Mouse (Mus musculus): ENCODE data around the gene Tbc1d7. TPM values are rescaled to one million over a fixed set of nuclear protein-coding genes. Genes with fewer than 3 reads are reported as not detected.

The Tbc1d7 gene
- polyA plus RNA-seq, 1 experiment from 2014 or later: 10.5 TPM

GRCm38 (mm10) chr13:43203234-43203633 is 31.9 kb upstream of the Tbc1d7 start:
- 98% methylated on average over 5 of the region's 7 CpGs for WGBS (ENCODE audit: missing documents)
- Histone ChIP-seq H3K79me2 (ENCODE audit: inconsistent target) (no peaks in the 10 kb centered on the region), H3K27ac (no peak overlapping the region), H3K4me3 (ENCODE audit: inconsistent target) (no peak overlapping the region), H3K36me3 (ENCODE audit: inconsistent target) (no peaks in the 10 kb centered on the region)

DNA sequence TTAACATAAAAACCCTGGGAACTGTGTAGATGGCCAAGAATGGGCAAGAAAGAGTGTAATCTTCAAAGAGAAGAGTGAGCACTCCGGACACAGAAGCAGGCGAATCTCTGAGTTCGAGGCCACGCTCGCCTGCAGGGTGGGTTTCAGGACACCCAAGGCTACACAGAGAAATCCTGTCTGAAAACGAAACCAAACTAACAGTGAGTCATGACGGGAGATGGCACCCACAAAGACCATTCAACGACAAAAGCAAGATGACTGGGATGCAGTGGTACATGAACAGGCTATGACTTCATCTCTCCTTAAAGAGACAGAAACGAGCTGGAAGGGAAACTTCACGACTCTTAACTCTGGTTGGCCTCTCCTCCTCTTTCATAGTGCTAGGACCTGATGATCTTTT is 31.1 kb upstream of the Tbc1d7 start:
- Histone ChIP-seq H3K36me3 (ENCODE audit: inconsistent target) (no peaks in the 10 kb centered on the region), H3K79me2 (ENCODE audit: inconsistent target) (no peaks in the 10 kb centered on the region), H3K4me3 (ENCODE audit: inconsistent target) (no peak overlapping the region), H3K27ac (no peak overlapping the region)
- 56% methylated on average over 10 of the region's 10 CpGs for WGBS (ENCODE audit: missing documents)

GRCm38 (mm10) chr13:43201033-43201432 is 29.7 kb upstream of the Tbc1d7 start:
- Histone ChIP-seq H3K4me3 (ENCODE audit: inconsistent target) (no peak overlapping the region), H3K36me3 (ENCODE audit: inconsistent target) (no peaks in the 10 kb centered on the region), H3K79me2 (ENCODE audit: inconsistent target) (no peaks in the 10 kb centered on the region), H3K27ac (no peak overlapping the region)
- WGBS (ENCODE audit: missing documents): 73% methylated on average over 22 of the region's 22 CpGs

GRCm38 (mm10) chr13:43200473-43200872 is 29.2 kb upstream of the Tbc1d7 start:
- Histone ChIP-seq H3K27ac (no peak overlapping the region), H3K4me3 (ENCODE audit: inconsistent target) (no peak overlapping the region), H3K36me3 (ENCODE audit: inconsistent target) (no peaks in the 10 kb centered on the region), H3K79me2 (ENCODE audit: inconsistent target) (no peaks in the 10 kb centered on the region)
- WGBS (ENCODE audit: missing documents): 96% methylated on average over 20 of the region's 22 CpGs

DNA sequence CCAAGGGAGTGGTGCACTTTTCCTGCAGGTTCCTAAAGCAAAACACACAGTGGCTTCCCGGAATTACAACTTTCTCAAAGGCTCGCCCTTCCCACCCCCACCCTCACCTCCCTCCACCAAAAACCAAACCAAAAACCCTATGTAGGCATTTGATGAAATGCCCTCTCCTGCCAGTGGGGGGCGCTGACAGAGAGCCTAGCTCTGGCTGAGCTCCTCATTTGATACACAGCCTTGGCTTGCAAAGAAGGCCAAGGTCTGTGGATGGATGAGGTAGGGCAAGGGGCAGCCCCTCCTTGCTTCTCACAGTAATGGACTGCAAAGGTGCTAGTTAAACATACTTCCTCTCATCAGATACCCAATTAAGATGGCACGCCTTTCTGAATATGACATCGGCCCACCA is 28.4 kb upstream of the Tbc1d7 start:
- no peaks in the 10 kb centered on the region for H3K36me3 ChIP-seq (ENCODE audit: inconsistent target)
- no peak overlapping the region for H3K27ac ChIP-seq
- no peak overlapping the region for H3K4me3 ChIP-seq (ENCODE audit: inconsistent target)
- 70% methylated on average over 4 of the region's 5 CpGs for WGBS (ENCODE audit: missing documents)
- no peaks in the 10 kb centered on the region for H3K79me2 ChIP-seq (ENCODE audit: inconsistent target)

- Histone ChIP-seq H3K4me3 (ENCODE audit: inconsistent target) (no peak overlapping the region), H3K27ac (no peak overlapping the region), H3K79me2 (ENCODE audit: inconsistent target) (no peaks in the 10 kb centered on the region), H3K36me3 (ENCODE audit: inconsistent target) (no peaks in the 10 kb centered on the region)
- 50% methylated on average over 7 of the region's 7 CpGs for WGBS (ENCODE audit: missing documents)
Observed at GRCm38 (mm10) chr13:43199282-43199681, 28.0 kb upstream of the Tbc1d7 start.

DNA sequence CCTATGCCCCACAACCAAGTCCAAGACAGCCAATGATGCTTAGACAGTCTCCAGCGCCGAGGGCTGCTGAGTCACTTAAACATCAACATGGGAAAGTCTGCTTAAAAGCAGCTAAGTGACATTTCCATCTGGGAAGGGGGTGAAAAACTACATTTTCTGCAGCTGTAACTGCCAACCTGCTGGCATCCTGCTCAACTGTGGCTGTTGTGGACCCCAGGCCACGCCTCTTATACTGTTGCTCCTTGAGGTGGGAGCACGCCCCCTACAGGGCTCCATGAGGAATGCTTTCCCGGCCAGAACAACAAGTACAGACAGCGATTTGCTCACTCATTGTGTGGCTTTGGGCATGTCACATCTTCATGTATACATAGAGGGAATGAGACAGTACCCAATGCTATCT is 25.9 kb upstream of the Tbc1d7 start:
- H3K27ac ChIP-seq: no peak overlapping the region
- no peaks in the 10 kb centered on the region for H3K36me3 ChIP-seq (ENCODE audit: inconsistent target)
- H3K4me3 ChIP-seq (ENCODE audit: inconsistent target): no peak overlapping the region
- 82% methylated on average over 6 of the region's 6 CpGs for WGBS (ENCODE audit: missing documents)
- H3K79me2 ChIP-seq (ENCODE audit: inconsistent target): no peaks in the 10 kb centered on the region

DNA sequence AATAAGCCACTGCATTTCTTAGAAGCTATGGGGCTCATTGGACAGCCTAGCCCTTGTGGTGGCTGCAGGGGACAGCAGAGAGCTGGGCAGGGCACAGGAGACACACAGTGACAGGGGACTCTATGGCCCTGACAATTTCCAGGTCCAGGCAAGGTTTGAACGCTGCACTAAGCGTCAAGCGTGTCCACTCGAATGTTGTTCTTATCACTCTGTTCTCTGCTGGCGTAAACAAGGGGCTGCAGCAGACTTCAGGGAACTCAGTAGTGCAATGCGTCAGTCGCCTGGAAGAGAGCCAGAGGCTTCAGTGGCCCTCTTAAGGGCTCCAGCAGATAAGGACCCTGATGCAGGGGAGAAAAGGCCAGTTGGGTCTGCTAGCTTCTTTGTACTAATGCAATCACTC is 24.7 kb upstream of the Tbc1d7 start:
- Histone ChIP-seq H3K36me3 (ENCODE audit: inconsistent target) (no peaks in the 10 kb centered on the region), H3K79me2 (ENCODE audit: inconsistent target) (no peaks in the 10 kb centered on the region), H3K4me3 (ENCODE audit: inconsistent target) (no peak overlapping the region), H3K27ac (no peak overlapping the region)
- 64% methylated on average over 7 of the region's 7 CpGs for WGBS (ENCODE audit: missing documents)

- Histone ChIP-seq H3K79me2 (ENCODE audit: inconsistent target) (no peaks in the 10 kb centered on the region), H3K4me3 (ENCODE audit: inconsistent target) (no peak overlapping the region), H3K27ac (no peak overlapping the region), H3K36me3 (ENCODE audit: inconsistent target) (no peaks in the 10 kb centered on the region)
- 88% methylated on average over 8 of the region's 8 CpGs for WGBS (ENCODE audit: missing documents)
Observed at GRCm38 (mm10) chr13:43193932-43194331, 22.6 kb upstream of the Tbc1d7 start.

- H3K36me3 ChIP-seq (ENCODE audit: inconsistent target): no peaks in the 10 kb centered on the region
- H3K27ac ChIP-seq: no peak overlapping the region
- 21% methylated on average over 7 of the region's 7 CpGs for WGBS (ENCODE audit: missing documents)
- H3K79me2 ChIP-seq (ENCODE audit: inconsistent target): no peaks in the 10 kb centered on the region
- H3K4me3 ChIP-seq (ENCODE audit: inconsistent target): no peak overlapping the region
Observed at GRCm38 (mm10) chr13:43193266-43193665, 22.0 kb upstream of the Tbc1d7 start.

GRCm38 (mm10) chr13:43191741-43192192 is 20.5 kb upstream of the Tbc1d7 start:
- Histone ChIP-seq H3K79me2 (ENCODE audit: inconsistent target) (no peaks in the 10 kb centered on the region), H3K36me3 (ENCODE audit: inconsistent target) (no peaks in the 10 kb centered on the region), H3K4me3 (ENCODE audit: inconsistent target) (no peak overlapping the region), H3K27ac (no peak overlapping the region)
- 5% methylated on average over 14 of the region's 14 CpGs for WGBS (ENCODE audit: missing documents)

DNA sequence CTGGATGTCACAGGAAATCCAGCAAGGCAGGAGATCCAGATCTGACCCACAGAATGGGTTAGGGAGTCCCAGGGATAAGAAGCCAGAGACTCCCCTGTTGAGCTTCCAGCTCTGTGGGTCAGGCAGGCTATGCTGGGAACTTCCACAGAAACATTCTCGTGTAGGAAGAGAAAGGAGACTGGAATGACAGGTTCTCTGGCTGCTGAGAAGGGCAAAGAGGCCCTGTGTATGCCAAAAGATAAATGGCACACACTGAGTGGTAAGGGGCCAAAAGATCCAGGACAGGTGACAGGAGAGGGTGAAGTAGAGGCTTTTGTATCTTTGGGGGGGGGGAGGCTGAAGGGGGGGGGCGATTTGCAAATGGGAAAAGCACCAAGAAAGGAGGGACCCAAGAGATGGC is 20.0 kb upstream of the Tbc1d7 start:
- H3K27ac ChIP-seq: no peak overlapping the region
- WGBS (ENCODE audit: missing documents): 25% methylated on average over 2 of the region's 2 CpGs
- H3K4me3 ChIP-seq (ENCODE audit: inconsistent target): no peak overlapping the region
- H3K36me3 ChIP-seq (ENCODE audit: inconsistent target): no peaks in the 10 kb centered on the region
- H3K79me2 ChIP-seq (ENCODE audit: inconsistent target): no peaks in the 10 kb centered on the region

GRCm38 (mm10) chr13:43187736-43188135 is 16.4 kb upstream of the Tbc1d7 start:
- no peaks in the 10 kb centered on the region for H3K79me2 ChIP-seq (ENCODE audit: inconsistent target)
- no peaks in the 10 kb centered on the region for H3K36me3 ChIP-seq (ENCODE audit: inconsistent target)
- H3K4me3 ChIP-seq (ENCODE audit: inconsistent target): no peak overlapping the region
- no peak overlapping the region for H3K27ac ChIP-seq
- 91% methylated on average over 4 of the region's 4 CpGs for WGBS (ENCODE audit: missing documents)

GRCm38 (mm10) chr13:43183248-43184055 is 12.2 kb upstream of the Tbc1d7 start:
- H3K36me3 ChIP-seq (ENCODE audit: inconsistent target): no peaks in the 10 kb centered on the region
- 75% methylated on average over 8 of the region's 8 CpGs for WGBS (ENCODE audit: missing documents)
- no peak overlapping the region for H3K4me3 ChIP-seq (ENCODE audit: inconsistent target)
- H3K27ac ChIP-seq: no peak overlapping the region
- H3K79me2 ChIP-seq (ENCODE audit: inconsistent target): no peaks in the 10 kb centered on the region

GRCm38 (mm10) chr13:43182465-43183201 is 11.3 kb upstream of the Tbc1d7 start:
- WGBS (ENCODE audit: missing documents): 24% methylated on average over 13 of the region's 14 CpGs
- no peak overlapping the region for H3K4me3 ChIP-seq (ENCODE audit: inconsistent target)
- H3K79me2 ChIP-seq (ENCODE audit: inconsistent target): no peaks in the 10 kb centered on the region
- H3K36me3 ChIP-seq (ENCODE audit: inconsistent target): no peaks in the 10 kb centered on the region
- no peak overlapping the region for H3K27ac ChIP-seq
